Mouse (Mus musculus) kidney, adult 18-20 months (tissue): ENCODE data around the gene Sulf2.

Experiments used
- DNase-seq: peaks from one replicate; pipeline ENCODE4 v3.0.0; 2021

Gene Sulf2

GRCm38 (mm10) chr2:166084111-166084510 is 71.4 kb downstream of the Sulf2 start:
- DNase-seq: no peak

GRCm38 (mm10) chr2:166083542-166084031 is 71.9 kb downstream of the Sulf2 start:
- DNase-seq: no peak

- DNase-seq: no peak
These were observed 72.8 kb downstream of the Sulf2 start for GRCm38 (mm10) chr2:166082661-166083060.

- peak; percentile 88 for DNase-seq
These were observed 73.3 kb downstream of the Sulf2 start for GRCm38 (mm10) chr2:166082193-166082592.

GRCm38 (mm10) chr2:166080967-166081750 is 74.3 kb downstream of the Sulf2 start:
- DNase-seq: peak; percentile 66

- DNase-seq: peak; percentile 57
These were observed 75.2 kb downstream of the Sulf2 start for GRCm38 (mm10) chr2:166079961-166080885.

GRCm38 (mm10) chr2:166079231-166079630 is 76.2 kb downstream of the Sulf2 start:
- DNase-seq: no peak

- no peak for DNase-seq
These were observed 78.1 kb downstream of the Sulf2 start for GRCm38 (mm10) chr2:166077371-166077770.

GRCm38 (mm10) chr2:166074322-166074721 is 81.1 kb downstream of the Sulf2 start:
- no peak for DNase-seq

GRCm38 (mm10) chr2:166073082-166073481 is 82.4 kb downstream of the Sulf2 start:
- DNase-seq: no peak

GRCm38 (mm10) chr2:166071889-166072288 is 83.6 kb downstream of the Sulf2 start:
- no peak for DNase-seq

GRCm38 (mm10) chr2:166071481-166071880 is 84.0 kb downstream of the Sulf2 start:
- no peak for DNase-seq

GRCm38 (mm10) chr2:166069738-166070137 is 85.7 kb downstream of the Sulf2 start:
- DNase-seq: no peak

- DNase-seq: no peak
These were observed 86.3 kb downstream of the Sulf2 start for GRCm38 (mm10) chr2:166069164-166069563.

- DNase-seq: no peak
These were observed 87.2 kb downstream of the Sulf2 start for GRCm38 (mm10) chr2:166068261-166068660.

GRCm38 (mm10) chr2:166066434-166066833 is 89.0 kb downstream of the Sulf2 start:
- no peak for DNase-seq

- DNase-seq: no peak
These were observed 93.0 kb downstream of the Sulf2 start for GRCm38 (mm10) chr2:166062431-166062830.

- no peak for DNase-seq
These were observed 93.5 kb downstream of the Sulf2 start for GRCm38 (mm10) chr2:166062008-166062407.

- DNase-seq: peak; percentile 68
These were observed 95.6 kb downstream of the Sulf2 start for GRCm38 (mm10) chr2:166059684-166060423.

GRCm38 (mm10) chr2:166054002-166054539 is 101.4 kb downstream of the Sulf2 start:
- DNase-seq: no peak

- DNase-seq: no peak
These were observed 103.5 kb downstream of the Sulf2 start for GRCm38 (mm10) chr2:166051966-166052365.

GRCm38 (mm10) chr2:166051421-166051820 is 104.0 kb downstream of the Sulf2 start:
- no peak for DNase-seq

- DNase-seq: no peak
These were observed 106.6 kb downstream of the Sulf2 start for GRCm38 (mm10) chr2:166048852-166049251.
